Mouse (Mus musculus): ENCODE results near the gene Sppl3. TPM values are rescaled to one million over a fixed set of nuclear protein-coding genes. Genes with fewer than 3 reads are reported as not detected.
A peak's percentile ranks its signal among the peaks of the same experiment; 100 is the strongest.

The Sppl3 gene
- polyA plus RNA-seq, 1 experiment = 57.0 TPM

GRCm38 (mm10) chr5:115142166-115142697, 131.3 kb downstream of the Sppl3 start:
- 89% methylated on average over 9 of the region's 9 CpGs for WGBS
- Histone ChIP-seq H3K27me3 (replicated peaks; ENCODE audit: control insufficient read depth, insufficient read depth, low read length) (no peaks in the 10 kb centered on the region), H3K27ac (ENCODE audit: insufficient read depth, low read depth, low read length) (no peak overlapping the region), H3K4me1 (ENCODE audit: control insufficient read depth, insufficient read depth, low read length) (peaks cover 5% of the 10 kb centered on the region; the same call in 1 of the 2 replicates), H3K36me3 (ENCODE audit: control insufficient read depth, insufficient read depth, low read length) (peaks cover 3% of the 10 kb centered on the region; the same call in 1 of the 2 replicates), H3K4me3 (ENCODE audit: insufficient read depth, low read depth, low read length) (no peak overlapping the region)
- TF ChIP-seq CTCF (conservative IDR thresholded peaks at IDR 0.05; ENCODE audit: insufficient read depth, insufficient read length, low read depth, low read length) = no peak
- no peak for TF ChIP-seq POLR2A (IDR thresholded peaks at IDR 0.05; ENCODE audit: low read depth, low read length)
- DNase-seq = no peak

DNA sequence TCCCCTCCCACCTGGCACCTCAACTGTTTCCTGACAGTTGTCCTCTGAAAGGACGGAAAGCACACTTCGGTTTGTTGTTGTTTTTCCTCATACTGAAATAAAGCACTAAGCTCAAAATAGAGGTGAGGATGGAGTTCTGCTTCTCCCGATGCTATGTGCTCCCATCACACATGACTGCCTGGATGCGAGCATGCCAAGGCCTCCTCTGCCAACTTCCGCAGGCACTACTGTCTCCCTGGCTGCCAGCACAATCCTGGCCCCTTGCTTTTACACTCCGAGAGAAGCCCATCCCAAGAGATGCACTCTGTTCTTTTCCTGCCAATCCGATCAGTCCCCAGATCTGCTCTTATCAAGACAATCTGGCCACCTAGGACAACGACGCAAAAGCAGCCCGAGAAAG, 132.6 kb downstream of the Sppl3 start:
- peaks cover 5% of the 10 kb centered on the region; the same call in 1 of the 2 replicates for H3K36me3 ChIP-seq (ENCODE audit: control insufficient read depth, insufficient read depth, low read length)
- 51% methylated on average over 10 of the region's 10 CpGs for WGBS
- H3K4me3 ChIP-seq (ENCODE audit: insufficient read depth, low read depth, low read length) = no peak overlapping the region
- peaks cover 16% of the 10 kb centered on the region for H3K4me1 ChIP-seq (ENCODE audit: control insufficient read depth, insufficient read depth, low read length)
- no peak for TF ChIP-seq POLR2A (IDR thresholded peaks at IDR 0.05; ENCODE audit: low read depth, low read length)
- no peak for TF ChIP-seq CTCF (conservative IDR thresholded peaks at IDR 0.05; ENCODE audit: insufficient read depth, insufficient read length, low read depth, low read length)
- peak overlapping the region; percentile 5; the same call in 1 of the 2 replicates for H3K27ac ChIP-seq (ENCODE audit: insufficient read depth, low read depth, low read length)
- DNase-seq = peak; percentile 38
- H3K27me3 ChIP-seq (replicated peaks; ENCODE audit: control insufficient read depth, insufficient read depth, low read length) = no peaks in the 10 kb centered on the region

GRCm38 (mm10) chr5:115144471-115144870, 133.5 kb downstream of the Sppl3 start:
- Histone ChIP-seq H3K27ac (ENCODE audit: insufficient read depth, low read depth, low read length) (no peak overlapping the region), H3K4me1 (ENCODE audit: control insufficient read depth, insufficient read depth, low read length) (peaks cover 19% of the 10 kb centered on the region), H3K27me3 (replicated peaks; ENCODE audit: control insufficient read depth, insufficient read depth, low read length) (no peaks in the 10 kb centered on the region), H3K36me3 (ENCODE audit: control insufficient read depth, insufficient read depth, low read length) (peaks cover 5% of the 10 kb centered on the region; the same call in 1 of the 2 replicates), H3K4me3 (ENCODE audit: insufficient read depth, low read depth, low read length) (no peak overlapping the region)
- DNase-seq = no peak
- 70% methylated on average over 6 of the region's 6 CpGs for WGBS
- TF ChIP-seq CTCF (conservative IDR thresholded peaks at IDR 0.05; ENCODE audit: insufficient read depth, insufficient read length, low read depth, low read length) = no peak
- no peak for TF ChIP-seq POLR2A (IDR thresholded peaks at IDR 0.05; ENCODE audit: low read depth, low read length)

GRCm38 (mm10) chr5:115145253-115145968, 134.5 kb downstream of the Sppl3 start:
- WGBS = 69% methylated on average over 11 of the region's 11 CpGs
- peak; percentile 49 for DNase-seq
- H3K4me3 ChIP-seq (ENCODE audit: insufficient read depth, low read depth, low read length) = no peak overlapping the region
- TF ChIP-seq POLR2A (IDR thresholded peaks at IDR 0.05; ENCODE audit: low read depth, low read length) (no peak), CTCF (conservative IDR thresholded peaks at IDR 0.05; ENCODE audit: insufficient read depth, insufficient read length, low read depth, low read length) (no peak)
- peak overlapping the region; percentile 27; the same call in 1 of the 2 replicates for H3K27ac ChIP-seq (ENCODE audit: insufficient read depth, low read depth, low read length)
- H3K36me3 ChIP-seq (ENCODE audit: control insufficient read depth, insufficient read depth, low read length) = peaks cover 7% of the 10 kb centered on the region; the same call in 1 of the 2 replicates
- peaks cover 27% of the 10 kb centered on the region for H3K4me1 ChIP-seq (ENCODE audit: control insufficient read depth, insufficient read depth, low read length)
- H3K27me3 ChIP-seq (replicated peaks; ENCODE audit: control insufficient read depth, insufficient read depth, low read length) = no peaks in the 10 kb centered on the region

DNA sequence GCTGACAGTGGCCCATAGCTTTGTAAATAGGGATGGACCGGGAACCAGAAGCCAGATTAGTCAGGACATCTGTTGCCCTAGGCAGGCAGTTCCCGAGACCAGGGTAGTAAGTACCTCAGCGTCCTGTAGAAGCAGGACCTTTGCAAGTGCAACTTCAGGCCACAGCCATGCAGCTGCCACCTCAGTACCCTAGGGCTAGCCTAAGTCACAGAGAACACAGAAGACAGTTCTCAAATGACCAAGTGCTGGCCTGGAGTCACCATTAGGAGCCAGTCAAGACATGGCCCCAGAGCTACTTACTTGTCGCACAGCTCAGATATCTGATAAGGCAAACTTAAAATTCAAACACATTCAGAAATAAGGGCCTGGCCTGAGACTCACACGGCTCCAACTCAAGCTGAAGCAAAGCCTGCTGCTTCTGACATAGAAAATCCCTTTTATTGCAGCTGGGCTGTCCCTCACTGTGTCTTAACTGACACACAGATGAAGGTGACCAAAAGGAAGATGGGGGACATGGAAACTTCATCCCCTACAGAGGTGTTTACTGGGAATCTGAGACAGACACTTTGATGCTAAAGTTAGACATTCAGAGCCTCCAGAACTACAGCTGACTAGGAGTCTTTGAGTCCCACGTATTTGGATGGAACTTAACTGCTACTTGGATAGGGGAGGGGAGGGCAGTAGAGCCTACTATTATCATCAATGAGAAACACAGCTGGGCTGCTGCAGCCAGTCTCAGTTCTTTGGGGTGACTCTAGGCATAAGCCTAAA, 135.2 kb downstream of the Sppl3 start:
- Histone ChIP-seq H3K4me3 (ENCODE audit: insufficient read depth, low read depth, low read length) (no peak overlapping the region), H3K27me3 (replicated peaks; ENCODE audit: control insufficient read depth, insufficient read depth, low read length) (no peaks in the 10 kb centered on the region), H3K36me3 (ENCODE audit: control insufficient read depth, insufficient read depth, low read length) (peaks cover 7% of the 10 kb centered on the region; the same call in 1 of the 2 replicates), H3K4me1 (ENCODE audit: control insufficient read depth, insufficient read depth, low read length) (peaks cover 35% of the 10 kb centered on the region), H3K27ac (ENCODE audit: insufficient read depth, low read depth, low read length) (peak overlapping the region; percentile 27; the same call in 1 of the 2 replicates)
- TF ChIP-seq POLR2A (IDR thresholded peaks at IDR 0.05; ENCODE audit: low read depth, low read length) (no peak), CTCF (conservative IDR thresholded peaks at IDR 0.05; ENCODE audit: insufficient read depth, insufficient read length, low read depth, low read length) (no peak)
- WGBS = 62% methylated on average over 6 of the region's 6 CpGs
- no peak for DNase-seq

DNA sequence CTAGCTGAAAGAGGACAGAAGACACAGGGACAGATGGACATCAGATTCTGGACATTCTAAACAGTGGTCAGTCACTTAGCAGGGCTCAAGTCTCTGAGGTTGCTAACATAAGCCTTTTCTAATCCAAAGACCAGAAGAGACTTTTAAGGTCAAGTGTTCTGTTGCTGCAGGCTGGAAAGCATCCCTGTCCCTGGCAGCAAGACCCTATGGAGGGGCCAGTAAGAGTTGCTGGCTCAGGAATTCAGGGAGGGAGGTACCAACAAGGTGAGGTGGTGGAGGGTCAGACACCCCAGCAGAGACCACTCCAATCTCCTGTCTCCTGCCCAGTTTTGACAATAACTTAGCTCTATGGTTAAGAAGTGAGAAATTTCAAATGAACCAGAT, 135.8 kb downstream of the Sppl3 start:
- no peak overlapping the region for H3K4me3 ChIP-seq (ENCODE audit: insufficient read depth, low read depth, low read length)
- peaks cover 7% of the 10 kb centered on the region; the same call in 1 of the 2 replicates for H3K36me3 ChIP-seq (ENCODE audit: control insufficient read depth, insufficient read depth, low read length)
- DNase-seq = no peak
- H3K27me3 ChIP-seq (replicated peaks; ENCODE audit: control insufficient read depth, insufficient read depth, low read length) = no peaks in the 10 kb centered on the region
- no peak for TF ChIP-seq CTCF (conservative IDR thresholded peaks at IDR 0.05; ENCODE audit: insufficient read depth, insufficient read length, low read depth, low read length)
- no peak for TF ChIP-seq POLR2A (IDR thresholded peaks at IDR 0.05; ENCODE audit: low read depth, low read length)
- H3K27ac ChIP-seq (ENCODE audit: insufficient read depth, low read depth, low read length) = no peak overlapping the region
- H3K4me1 ChIP-seq (ENCODE audit: control insufficient read depth, insufficient read depth, low read length) = peaks cover 38% of the 10 kb centered on the region
